In genomic region chr12:99348940-99349649, GRCm38 (mm10) we compare ENCODE assay signal across 12 mouse cellular contexts.
DNase-seq lines count a peak whose midpoint lies in the region; ATAC-seq and TF ChIP-seq lines count a peak whose summit lies in the region.
"Had no signal": no experiment of that assay in that cellular context is flagged by ENCODE, and none has a peak within 500 bp of the region (broad histone marks: within the 10 kb centered on the region; RNA-seq: fewer than 3 reads in every experiment).

No protein-coding gene starts in this region.

- H3K27me3 ChIP-seq in kidney, embryonic 16.5 days (ENCODE audit: insufficient read depth, low read length): no peaks in the 10 kb centered on the region
- H3K27me3 ChIP-seq in forebrain, embryonic 13.5 days: no peaks in the 10 kb centered on the region
- no peaks in the 10 kb centered on the region for H3K27me3 ChIP-seq in hindbrain, postnatal 0 days (ENCODE audit: insufficient read depth, low read length)
- H3K27me3 ChIP-seq: neural tube, embryonic 15.5 days had no signal

- 0 out of 2 replicates have a peak, but pooled peaks have one; percentile 31 for ATAC-seq in kidney, embryonic 16.5 days (ENCODE audit: low FRiP score, low TSS enrichment)
- ATAC-seq in forebrain, embryonic 13.5 days: no peak
- no peak for ATAC-seq in hindbrain, postnatal 0 days
- ATAC-seq in erythroid progenitor cell, adult 5-6 weeks (replicated peaks; ENCODE audit: low FRiP score, poor library complexity, severe bottlenecking): no peak

- no peak overlapping the region for H3K4me3 ChIP-seq in kidney, embryonic 16.5 days (ENCODE audit: low read length)
- H3K4me3 ChIP-seq in forebrain, embryonic 13.5 days: no peak overlapping the region
- H3K4me3 ChIP-seq in hindbrain, postnatal 0 days (ENCODE audit: low read length): no peak overlapping the region
- H3K4me3 ChIP-seq: neural tube, embryonic 15.5 days had no signal

- no peaks in the 10 kb centered on the region for H3K9me3 ChIP-seq in kidney, embryonic 16.5 days (ENCODE audit: low read length)
- no peaks in the 10 kb centered on the region for H3K9me3 ChIP-seq in forebrain, embryonic 13.5 days (replicated peaks)
- no peaks in the 10 kb centered on the region for H3K9me3 ChIP-seq in hindbrain, postnatal 0 days (ENCODE audit: low read length)
- H3K9me3 ChIP-seq: neural tube, embryonic 15.5 days had no signal

- peaks cover 47% of the 10 kb centered on the region for H3K4me1 ChIP-seq in kidney, embryonic 16.5 days (ENCODE audit: insufficient read depth, low read length)
- peaks cover 69% of the 10 kb centered on the region for H3K4me1 ChIP-seq in forebrain, embryonic 13.5 days
- H3K4me1 ChIP-seq in hindbrain, postnatal 0 days (ENCODE audit: insufficient read depth, low read length): no peaks in the 10 kb centered on the region

- H3K36me3 ChIP-seq in kidney, embryonic 16.5 days (ENCODE audit: insufficient read depth, low read length): no peaks in the 10 kb centered on the region
- H3K36me3 ChIP-seq in forebrain, embryonic 13.5 days (ENCODE audit: poor library complexity, severe bottlenecking): no peaks in the 10 kb centered on the region
- H3K36me3 ChIP-seq in hindbrain, postnatal 0 days (ENCODE audit: insufficient read depth, low read length): no peaks in the 10 kb centered on the region
- H3K36me3 ChIP-seq: neural tube, embryonic 15.5 days had no signal

- H3K4me2 ChIP-seq in kidney, embryonic 16.5 days (replicated peaks; ENCODE audit: low read depth, low read length): no peak overlapping the region
- no peak overlapping the region for H3K4me2 ChIP-seq in forebrain, embryonic 13.5 days
- H3K4me2 ChIP-seq in hindbrain, postnatal 0 days (ENCODE audit: low read depth, low read length): no peak overlapping the region
- H3K4me2 ChIP-seq: neural tube, embryonic 15.5 days had no signal

- peak overlapping the region; percentile 29; the same call in 1 of the 2 replicates for H3K9ac ChIP-seq in kidney, embryonic 16.5 days (replicated peaks; ENCODE audit: low read length)
- H3K9ac ChIP-seq in forebrain, embryonic 13.5 days: peak overlapping the region; percentile 27; the same call in 1 of the 2 replicates
- H3K9ac ChIP-seq in hindbrain, postnatal 0 days (replicated peaks; ENCODE audit: low read length): no peak overlapping the region
- H3K9ac ChIP-seq: neural tube, embryonic 15.5 days had no signal

- no peak for DNase-seq in kidney, adult 11 months
- no peak for DNase-seq in hindbrain, postnatal 0 days (ENCODE audit: low spot score)
- DNase-seq in lung, postnatal 4 days: peak; percentile 31 to 44
- DNase-seq in cerebellum, postnatal 4 days (ENCODE audit: low spot score in 2 of 2): no peak
- DNase-seq: adrenal gland, postnatal 14 days; cerebellum, adult 9-11 months; layer of hippocampus, postnatal 36 days; thymus, postnatal 36 days had no signal

- 0 out of 2 replicates have a peak overlapping the region, but pooled peaks have one; percentile 21 for H3K27ac ChIP-seq in kidney, embryonic 16.5 days (ENCODE audit: low read length)
- H3K27ac ChIP-seq in forebrain, embryonic 13.5 days: peak overlapping the region; percentile 31; the same call in 1 of the 2 replicates
- peak overlapping the region; percentile 11; the same call in 1 of the 2 replicates for H3K27ac ChIP-seq in hindbrain, postnatal 0 days
- H3K27ac ChIP-seq: neural tube, embryonic 15.5 days had no signal

- WGBS in kidney, embryonic 16.5 days: 60% methylated on average over 10 of the region's 10 CpGs
- WGBS in forebrain, embryonic 13.5 days: 65% methylated on average over 10 of the region's 10 CpGs
- 61% methylated on average over 10 of the region's 10 CpGs for WGBS in hindbrain, postnatal 0 days

- no peak for TF ChIP-seq CTCF in hindbrain, postnatal 0 days (IDR thresholded peaks at IDR 0.05; ENCODE audit: low read depth)

Comparison
In these comparisons a context has a peak if more than half of its experiments do, and no peak if none do; other contexts are left out.
1. DNase-seq: peak in lung, postnatal 4 days (2 of 2); none in kidney, adult 11 months (single experiment), hindbrain, postnatal 0 days (single experiment) and cerebellum, postnatal 4 days (0 of 2).
2. Peak in every context shown above with its lines, with median percentiles within 50 percentile points of each other: H3K27ac ChIP-seq.